Mouse (Mus musculus): ENCODE measurements around the gene Tcp1. TPM values are rescaled to one million over a fixed set of nuclear protein-coding genes. Genes with fewer than 3 reads are reported as not detected.

Tcp1 gene
- 347 and 381 TPM in 2 replicates for polyA plus RNA-seq (2015; fragmentation: Nextera tagmentation; extraction: Ambion mirVana)

DNA sequence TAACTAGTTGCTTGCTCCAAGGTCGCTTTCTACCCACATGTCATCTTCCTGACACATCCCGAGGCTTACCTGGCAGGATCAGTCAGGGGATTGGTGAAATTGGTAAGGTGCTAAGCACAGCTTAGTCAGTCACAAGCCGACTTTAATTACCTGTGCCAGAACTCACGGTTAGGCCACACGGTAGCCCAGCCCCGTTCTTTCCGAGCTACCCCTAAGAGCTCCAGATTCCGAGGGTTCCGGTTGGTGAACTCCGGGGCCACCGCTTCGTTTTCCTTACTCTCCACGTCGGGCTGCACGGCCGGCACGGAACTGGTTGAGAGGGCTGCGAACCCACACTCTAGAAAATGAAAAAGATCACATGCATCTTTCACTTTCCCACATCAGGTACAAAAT, at the start of gene Tcp1:
Gene Tcp1, plus strand, starts transcription at position 214 of the 393 bp plus-strand sequence.
- Histone ChIP-seq H3K9me3 (replicated peaks; ENCODE audit: control insufficient read depth, low read length, poor library complexity, severe bottlenecking) (no peaks in the 10 kb centered on the region), H3K36me3 (ENCODE audit: control insufficient read depth, insufficient read depth, low read length) (peaks cover 33% of the 10 kb centered on the region), H3K4me3 (ENCODE audit: low read depth, low read length) (peak within 1 kb of the TSS; percentile 67), H3K9ac (ENCODE audit: low read depth, low read length) (peak within 1 kb of the TSS; percentile 84), H3K27me3 (ENCODE audit: control insufficient read depth, insufficient read depth, low read depth, low read length) (no peaks in the 10 kb centered on the region), H3K4me2 (ENCODE audit: low read length) (peak within 1 kb of the TSS; percentile 91), H3K27ac (ENCODE audit: low read length) (peak within 1 kb of the TSS; percentile 82), H3K4me1 (ENCODE audit: control insufficient read depth, insufficient read depth, low read length) (peaks cover 16% of the 10 kb centered on the region)
- WGBS: 2% methylated on average over 18 of the region's 18 CpGs
- ATAC-seq: peak; percentile 12

DNA sequence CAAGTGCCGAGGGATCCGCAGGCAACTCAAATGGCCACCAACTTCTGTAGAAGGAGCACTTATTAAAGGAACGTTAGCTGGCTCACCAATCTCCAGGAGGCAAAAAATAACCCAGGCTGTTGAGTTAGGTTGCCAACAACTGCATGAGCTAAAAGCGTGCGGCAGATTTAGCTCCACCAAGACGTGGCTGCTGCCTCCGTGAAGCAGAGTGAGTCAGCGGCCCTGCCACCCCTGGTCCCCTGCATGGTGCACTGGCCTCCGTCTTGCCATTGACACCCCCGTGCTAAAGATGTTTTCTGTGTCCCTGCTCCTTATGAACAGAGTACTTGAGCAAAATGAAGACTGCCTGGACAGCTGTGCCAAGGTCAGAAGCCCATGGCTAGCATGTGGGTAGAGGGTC, 48.6 kb upstream of the Tcp1 start:
- Histone ChIP-seq H3K36me3 (ENCODE audit: control insufficient read depth, insufficient read depth, low read length) (no peaks in the 10 kb centered on the region), H3K9ac (ENCODE audit: low read depth, low read length) (no peak overlapping the region), H3K9me3 (replicated peaks; ENCODE audit: control insufficient read depth, low read length, poor library complexity, severe bottlenecking) (no peaks in the 10 kb centered on the region), H3K4me1 (ENCODE audit: control insufficient read depth, insufficient read depth, low read length) (no peaks in the 10 kb centered on the region), H3K4me2 (ENCODE audit: low read length) (no peak overlapping the region), H3K27ac (ENCODE audit: low read length) (no peak overlapping the region), H3K4me3 (ENCODE audit: low read depth, low read length) (no peak overlapping the region), H3K27me3 (ENCODE audit: control insufficient read depth, insufficient read depth, low read depth, low read length) (no peaks in the 10 kb centered on the region)
- ATAC-seq: no peak
- WGBS: 84% methylated on average over 10 of the region's 10 CpGs

DNA sequence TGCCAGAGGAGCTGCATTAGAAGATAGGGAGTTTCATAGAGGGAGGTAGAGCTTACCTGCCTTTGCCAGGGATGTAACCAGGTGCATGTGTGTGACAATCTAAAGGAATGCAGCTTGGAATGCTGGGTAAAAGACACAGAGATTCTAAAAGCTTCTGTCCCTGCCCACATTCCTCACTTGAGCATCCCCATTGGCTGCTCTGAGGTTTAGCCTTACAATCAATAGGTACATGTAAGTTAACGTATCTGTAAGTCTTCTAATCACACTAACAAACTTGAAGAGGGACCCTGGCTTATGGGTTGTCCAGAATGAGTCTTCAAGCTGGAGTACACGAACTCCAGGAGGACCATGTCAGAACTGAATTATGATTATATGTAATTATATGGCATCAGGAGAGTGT, 47.5 kb upstream of the Tcp1 start, which contains the start of gene Mas1:
Gene Mas1, minus strand, starts transcription at position 101 of the 400 bp plus-strand sequence.
- Histone ChIP-seq H3K9ac (ENCODE audit: low read depth, low read length) (no peak within 1 kb of the TSS), H3K27me3 (ENCODE audit: control insufficient read depth, insufficient read depth, low read depth, low read length) (no peaks in the 10 kb centered on the region), H3K36me3 (ENCODE audit: control insufficient read depth, insufficient read depth, low read length) (no peaks in the 10 kb centered on the region), H3K27ac (ENCODE audit: low read length) (no peak within 1 kb of the TSS), H3K9me3 (replicated peaks; ENCODE audit: control insufficient read depth, low read length, poor library complexity, severe bottlenecking) (no peaks in the 10 kb centered on the region), H3K4me1 (ENCODE audit: control insufficient read depth, insufficient read depth, low read length) (no peaks in the 10 kb centered on the region), H3K4me2 (ENCODE audit: low read length) (no peak within 1 kb of the TSS), H3K4me3 (ENCODE audit: low read depth, low read length) (no peak within 1 kb of the TSS)
- 70% methylated on average over 2 of the region's 2 CpGs for WGBS
- no peak for ATAC-seq

DNA sequence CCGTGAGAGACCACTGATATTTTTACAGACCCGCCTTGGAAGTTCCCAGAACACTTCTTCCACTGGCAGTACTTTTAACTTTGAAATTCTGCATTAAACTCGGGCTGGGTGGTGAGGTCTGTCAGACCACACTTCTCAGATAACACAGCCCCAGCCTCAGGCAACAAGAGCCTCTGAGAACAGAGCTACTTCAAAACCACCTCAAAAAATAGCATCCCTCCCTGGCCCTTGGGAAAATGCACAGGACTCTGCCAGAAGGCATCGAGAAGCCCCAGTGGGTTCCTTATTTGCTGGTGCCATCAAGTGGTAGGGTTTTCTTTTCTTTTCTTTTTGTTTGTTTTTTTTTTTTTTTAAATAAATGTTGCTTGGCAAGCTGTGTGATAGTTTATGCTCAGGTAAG, 46.9 kb upstream of the Tcp1 start:
- no peaks in the 10 kb centered on the region for H3K36me3 ChIP-seq (ENCODE audit: control insufficient read depth, insufficient read depth, low read length)
- H3K4me1 ChIP-seq (ENCODE audit: control insufficient read depth, insufficient read depth, low read length): no peaks in the 10 kb centered on the region
- H3K9me3 ChIP-seq (replicated peaks; ENCODE audit: control insufficient read depth, low read length, poor library complexity, severe bottlenecking): no peaks in the 10 kb centered on the region
- no peak overlapping the region for H3K9ac ChIP-seq (ENCODE audit: low read depth, low read length)
- no peak overlapping the region for H3K4me3 ChIP-seq (ENCODE audit: low read depth, low read length)
- H3K27ac ChIP-seq (ENCODE audit: low read length): no peak overlapping the region
- ATAC-seq: no peak
- 44% methylated on average over 4 of the region's 4 CpGs for whole genome bisulfite sequencing
- no peak overlapping the region for H3K4me2 ChIP-seq (ENCODE audit: low read length)
- no peaks in the 10 kb centered on the region for H3K27me3 ChIP-seq (ENCODE audit: control insufficient read depth, insufficient read depth, low read depth, low read length)

DNA sequence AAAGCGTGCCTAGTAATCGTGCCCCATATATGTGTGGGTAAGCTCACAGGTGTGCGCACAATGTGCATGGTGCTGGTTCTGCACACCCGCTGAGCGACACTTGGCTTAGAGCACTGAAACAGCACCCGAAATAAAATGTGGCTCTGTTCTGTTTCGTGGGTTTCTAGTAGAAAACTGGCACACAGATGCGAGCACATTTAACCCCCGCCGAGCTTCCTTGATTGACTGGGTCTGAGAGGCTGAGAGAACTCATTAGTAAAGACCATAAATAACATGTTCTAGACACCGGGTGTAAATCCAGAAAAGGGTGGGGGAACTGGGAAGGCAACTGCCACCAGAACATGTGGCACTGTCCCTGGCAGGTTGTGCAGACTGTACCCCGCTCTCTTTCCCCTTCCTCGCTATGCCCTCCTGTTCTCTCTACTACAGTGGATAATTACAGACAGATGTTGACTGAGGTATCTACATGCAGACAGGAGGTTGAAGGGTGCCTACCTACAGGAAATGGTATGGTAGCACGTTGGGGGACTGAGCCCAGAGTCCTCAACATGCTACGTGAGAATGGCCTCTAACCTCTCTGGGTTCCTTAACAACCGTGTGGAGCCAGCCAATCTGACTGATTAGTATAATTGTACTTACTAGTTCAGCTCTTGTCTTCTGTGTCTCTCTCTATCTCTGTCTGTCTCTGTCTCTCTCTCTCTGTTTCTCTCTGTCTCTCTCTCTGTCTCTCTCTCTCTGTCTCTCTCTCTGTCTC, 43.0 kb upstream of the Tcp1 start:
- no peak overlapping the region for H3K4me3 ChIP-seq (ENCODE audit: low read depth, low read length)
- ATAC-seq: no peak
- H3K9ac ChIP-seq (ENCODE audit: low read depth, low read length): no peak overlapping the region
- no peaks in the 10 kb centered on the region for H3K9me3 ChIP-seq (replicated peaks; ENCODE audit: control insufficient read depth, low read length, poor library complexity, severe bottlenecking)
- no peaks in the 10 kb centered on the region for H3K36me3 ChIP-seq (ENCODE audit: control insufficient read depth, insufficient read depth, low read length)
- no peak overlapping the region for H3K4me2 ChIP-seq (ENCODE audit: low read length)
- 79% methylated on average over 16 of the region's 16 CpGs for WGBS
- H3K27ac ChIP-seq (ENCODE audit: low read length): no peak overlapping the region
- H3K4me1 ChIP-seq (ENCODE audit: control insufficient read depth, insufficient read depth, low read length): no peaks in the 10 kb centered on the region
- H3K27me3 ChIP-seq (ENCODE audit: control insufficient read depth, insufficient read depth, low read depth, low read length): no peaks in the 10 kb centered on the region

DNA sequence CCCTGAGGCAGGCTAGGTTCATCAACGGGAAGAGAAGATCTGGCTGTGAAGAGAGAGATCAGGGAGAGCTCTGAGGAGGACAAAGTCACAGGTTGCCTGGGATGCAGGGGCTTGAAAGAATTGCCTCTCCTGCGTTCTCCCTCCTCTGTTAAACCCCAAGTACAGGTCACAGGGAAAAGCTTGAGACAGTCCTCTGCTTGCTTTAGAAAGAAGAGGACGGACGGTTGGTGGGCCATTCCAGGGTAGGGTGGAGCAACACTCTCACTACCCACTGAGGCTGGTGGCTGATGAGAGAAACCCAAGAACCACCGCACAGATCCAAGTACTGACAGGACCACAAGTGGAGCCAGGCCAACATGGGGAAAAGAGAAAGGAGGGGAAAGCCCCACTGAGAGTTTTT, 39.8 kb upstream of the Tcp1 start, which contains the start of gene Mrgprh:
Gene Mrgprh, plus strand, starts transcription at position 301 of the 400 bp plus-strand sequence.
- Histone ChIP-seq H3K4me2 (ENCODE audit: low read length) (no peak within 1 kb of the TSS), H3K27me3 (ENCODE audit: control insufficient read depth, insufficient read depth, low read depth, low read length) (no peaks in the 10 kb centered on the region), H3K4me3 (ENCODE audit: low read depth, low read length) (no peak within 1 kb of the TSS), H3K36me3 (ENCODE audit: control insufficient read depth, insufficient read depth, low read length) (no peaks in the 10 kb centered on the region), H3K27ac (ENCODE audit: low read length) (no peak within 1 kb of the TSS), H3K9me3 (replicated peaks; ENCODE audit: control insufficient read depth, low read length, poor library complexity, severe bottlenecking) (no peaks in the 10 kb centered on the region), H3K4me1 (ENCODE audit: control insufficient read depth, insufficient read depth, low read length) (no peaks in the 10 kb centered on the region; the same call in 1 of the 2 replicates), H3K9ac (ENCODE audit: low read depth, low read length) (no peak within 1 kb of the TSS)
- no peak for ATAC-seq
- 73% methylated on average over 5 of the region's 5 CpGs for WGBS

- peak; percentile 64; the same call in 1 of the 2 replicates for ATAC-seq
- Histone ChIP-seq H3K36me3 (ENCODE audit: control insufficient read depth, insufficient read depth, low read length) (no peaks in the 10 kb centered on the region), H3K4me1 (ENCODE audit: control insufficient read depth, insufficient read depth, low read length) (no peaks in the 10 kb centered on the region; the same call in 1 of the 2 replicates), H3K4me3 (ENCODE audit: low read depth, low read length) (no peak overlapping the region), H3K27me3 (ENCODE audit: control insufficient read depth, insufficient read depth, low read depth, low read length) (no peaks in the 10 kb centered on the region), H3K9me3 (replicated peaks; ENCODE audit: control insufficient read depth, low read length, poor library complexity, severe bottlenecking) (no peaks in the 10 kb centered on the region), H3K9ac (ENCODE audit: low read depth, low read length) (peak overlapping the region; percentile 36), H3K27ac (ENCODE audit: low read length) (no peak overlapping the region), H3K4me2 (ENCODE audit: low read length) (peak overlapping the region; percentile 43)
- 2% methylated on average over 14 of the region's 14 CpGs for WGBS
Measured at GRCm38 (mm10) chr17:12880178-12880577, 35.3 kb upstream of the Tcp1 start.

- WGBS: 100% methylated on average over 1 of the region's 1 CpGs
- no peaks in the 10 kb centered on the region for H3K9me3 ChIP-seq (replicated peaks; ENCODE audit: control insufficient read depth, low read length, poor library complexity, severe bottlenecking)
Measured at GRCm38 (mm10) chr17:12881216-12881615, 34.3 kb upstream of the Tcp1 start.

DNA sequence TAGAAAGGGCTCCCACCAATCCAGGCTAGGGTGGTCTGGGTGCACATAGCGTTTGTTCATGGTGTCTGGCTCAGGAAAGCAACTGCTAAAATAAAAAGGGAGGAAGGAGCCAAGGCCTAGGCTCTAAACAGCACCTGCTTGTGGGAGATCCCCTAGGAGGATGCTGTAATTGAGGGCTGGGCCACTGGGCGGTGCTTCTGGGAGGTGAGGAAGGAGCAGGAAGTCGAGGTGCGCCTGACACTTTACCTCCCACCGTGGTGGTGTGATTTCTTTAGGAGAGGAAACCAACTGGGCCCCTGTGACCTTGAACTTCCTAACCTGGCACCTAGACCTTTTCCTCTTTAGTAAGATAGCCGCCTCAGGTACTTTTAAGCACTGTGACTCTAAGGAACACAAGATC, 28.9 kb upstream of the Tcp1 start:
- H3K4me3 ChIP-seq (ENCODE audit: low read depth, low read length): no peak overlapping the region
- no peak overlapping the region for H3K27ac ChIP-seq (ENCODE audit: low read length)
- ATAC-seq: no peak
- WGBS: 48% methylated on average over 6 of the region's 6 CpGs
- no peaks in the 10 kb centered on the region for H3K9me3 ChIP-seq (replicated peaks; ENCODE audit: control insufficient read depth, low read length, poor library complexity, severe bottlenecking)
- H3K36me3 ChIP-seq (ENCODE audit: control insufficient read depth, insufficient read depth, low read length): no peaks in the 10 kb centered on the region; the same call in 1 of the 2 replicates
- H3K4me1 ChIP-seq (ENCODE audit: control insufficient read depth, insufficient read depth, low read length): no peaks in the 10 kb centered on the region
- no peak overlapping the region for H3K4me2 ChIP-seq (ENCODE audit: low read length)
- no peaks in the 10 kb centered on the region for H3K27me3 ChIP-seq (ENCODE audit: control insufficient read depth, insufficient read depth, low read depth, low read length)
- H3K9ac ChIP-seq (ENCODE audit: low read depth, low read length): no peak overlapping the region

More at GRCm38 (mm10) chr17:12881216-12881615, 34.3 kb upstream of the Tcp1 start:
- Histone ChIP-seq H3K4me1 (ENCODE audit: control insufficient read depth, insufficient read depth, low read length) (no peaks in the 10 kb centered on the region; the same call in 1 of the 2 replicates), H3K36me3 (ENCODE audit: control insufficient read depth, insufficient read depth, low read length) (no peaks in the 10 kb centered on the region), H3K9ac (ENCODE audit: low read depth, low read length) (no peak overlapping the region), H3K4me3 (ENCODE audit: low read depth, low read length) (no peak overlapping the region), H3K27ac (ENCODE audit: low read length) (no peak overlapping the region), H3K4me2 (ENCODE audit: low read length) (no peak overlapping the region), H3K27me3 (ENCODE audit: control insufficient read depth, insufficient read depth, low read depth, low read length) (no peaks in the 10 kb centered on the region)
- ATAC-seq: no peak

Data from midbrain, embryonic 16.5 days (tissue).